Mouse (Mus musculus) urinary bladder, postnatal 4 days (tissue): Measurements from ENCODE around the gene Rnf126.
"Not testable (repeated sequence)": the region's sequence is repeated elsewhere in the genome, so short reads cannot be mapped to it uniquely, and the experiment has no call there.

Experiments
- DNase-seq, 2 experiments: peaks; one replicate each; pipeline ENCODE4 v3.0.0; 2021 to 2022; ENCODE audit warnings: low spot score in 2 of 2

Gene Rnf126

GRCm38 (mm10) chr10:79766001-79766507 is 698 bp downstream of the Rnf126 start:
- no peak for DNase-seq

DNA sequence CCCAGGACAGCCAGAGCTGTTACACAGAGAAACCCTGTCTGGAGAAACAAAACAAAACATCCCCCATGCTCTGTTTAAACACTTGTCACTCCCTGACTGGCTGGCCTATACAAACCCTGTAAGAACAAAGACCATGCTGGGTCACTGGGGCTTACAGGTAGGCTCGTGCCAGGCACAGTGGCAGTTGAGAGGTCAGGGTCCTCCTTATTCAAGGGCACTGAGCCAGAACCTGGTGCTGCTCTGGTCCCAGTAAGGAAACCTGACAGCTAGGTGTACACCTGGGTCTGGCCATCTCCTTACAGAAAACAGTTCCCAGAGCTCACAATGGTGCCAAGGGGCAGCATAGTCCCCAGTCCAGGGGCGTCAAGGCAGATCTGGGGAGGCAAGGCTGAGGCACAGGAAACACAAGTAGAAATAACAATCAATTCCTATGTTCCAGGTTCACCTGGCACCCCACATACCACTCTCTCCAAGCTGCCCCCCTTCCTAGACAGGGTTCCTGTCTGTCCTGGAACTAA is 1.5 kb downstream of the Rnf126 start:
- no peak for DNase-seq

DNA sequence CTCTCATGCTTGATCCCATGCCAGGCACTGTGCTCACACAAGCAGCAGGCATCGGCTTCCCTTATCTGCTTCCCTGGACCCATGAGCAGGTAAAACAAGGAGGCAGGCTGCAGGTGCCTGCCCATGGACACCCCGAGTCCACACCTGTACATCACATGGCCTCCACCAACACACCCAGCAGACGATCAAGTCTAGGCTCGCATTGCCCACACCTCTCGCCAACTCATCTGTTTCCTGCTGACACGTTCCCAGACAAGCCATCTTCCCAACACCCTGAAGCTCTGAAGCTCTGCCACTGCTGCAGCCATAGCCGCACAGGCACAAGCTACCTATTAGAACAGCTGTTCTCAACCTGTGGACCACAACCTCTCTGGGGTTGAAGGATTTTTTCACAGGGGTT is 2.5 kb downstream of the Rnf126 start:
- no peak for DNase-seq

GRCm38 (mm10) chr10:79762875-79763274 is 3.9 kb downstream of the Rnf126 start:
- DNase-seq, result no peak

DNA sequence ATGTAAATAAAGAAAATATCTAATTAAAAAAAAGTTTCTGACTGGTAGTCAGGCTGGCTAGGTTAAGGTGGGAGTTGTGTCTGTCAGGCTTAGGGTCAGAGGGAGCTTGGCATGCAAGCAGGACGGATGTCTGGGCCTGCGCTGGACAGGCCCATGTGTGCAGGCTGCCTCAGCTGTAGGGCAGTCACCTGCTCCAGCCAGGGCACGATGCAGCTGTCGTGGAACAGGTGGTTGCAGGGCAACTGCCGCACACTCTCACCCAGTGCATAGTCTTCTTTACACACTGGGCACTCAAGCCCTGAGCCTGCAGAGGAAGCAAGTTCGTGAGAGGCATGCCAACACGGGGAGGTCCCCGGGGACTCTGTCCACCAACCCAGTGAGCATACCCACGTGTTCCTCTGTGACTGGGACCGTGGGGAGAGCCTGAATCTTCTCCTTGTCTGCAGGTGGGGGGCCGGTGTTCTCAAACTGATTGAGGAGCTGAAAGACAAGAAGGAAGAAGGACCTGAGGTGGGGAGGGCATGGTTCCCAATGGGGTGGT is 6.1 kb downstream of the Rnf126 start:
- no peak for DNase-seq

DNA sequence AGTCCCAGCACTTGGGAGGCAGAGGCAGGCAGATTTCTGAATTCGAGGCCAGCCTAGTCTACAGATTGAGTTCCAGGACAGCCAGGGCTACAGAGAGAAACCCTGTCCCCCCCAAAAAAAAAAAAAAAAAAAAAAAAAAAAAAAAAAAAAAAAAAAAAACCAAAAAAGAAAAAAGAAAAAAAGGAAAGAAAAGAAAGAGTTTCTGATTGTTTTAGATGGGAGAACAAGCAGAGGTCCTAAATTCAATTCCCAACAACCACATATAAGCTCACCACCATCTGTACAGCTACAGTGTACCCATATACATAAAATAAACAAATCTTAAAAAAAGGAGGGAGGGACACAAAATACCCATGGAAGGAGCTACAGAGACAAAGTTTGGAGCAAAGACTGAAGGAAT is 7.1 kb downstream of the Rnf126 start:
- DNase-seq, result not testable (repeated sequence)

GRCm38 (mm10) chr10:79756660-79757059 is 10.1 kb downstream of the Rnf126 start:
- DNase-seq, result no peak

- DNase-seq, result no peak
Measured at GRCm38 (mm10) chr10:79755854-79756253, 10.9 kb downstream of the Rnf126 start.

DNA sequence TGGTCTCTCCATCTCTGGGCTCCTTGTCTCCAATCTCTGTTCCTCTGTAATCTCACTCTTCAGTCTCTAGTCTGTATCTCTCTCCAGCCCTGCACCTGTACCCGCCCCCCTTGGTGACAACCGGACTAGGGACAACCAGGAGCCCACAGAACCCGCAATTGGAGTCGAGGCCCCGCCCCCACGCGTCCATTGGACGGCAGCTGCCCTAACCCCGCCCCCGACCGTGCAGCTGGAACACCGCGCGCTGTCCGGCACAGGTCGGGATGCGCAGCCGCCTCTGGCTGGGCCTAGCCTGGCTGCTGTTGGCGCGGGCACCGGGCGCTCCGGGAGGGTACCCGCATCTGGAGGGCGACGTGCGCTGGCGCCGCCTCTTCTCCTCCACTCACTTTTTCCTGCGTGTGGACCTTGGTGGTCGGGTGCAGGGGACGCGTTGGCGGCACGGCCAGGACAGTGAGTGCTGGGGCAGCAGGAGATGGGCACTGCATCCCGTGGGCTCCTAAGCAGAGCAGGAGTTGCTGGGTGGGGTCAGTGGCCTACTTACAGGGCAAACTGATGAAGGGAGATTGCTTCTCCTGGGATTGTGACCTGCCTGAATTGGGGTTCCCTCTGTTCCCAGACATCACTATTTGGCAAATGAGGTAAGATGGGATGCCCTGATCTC is 11.8 kb downstream of the Rnf126 start, which contains the start of gene Fgf22:
TSS of gene Fgf22 (plus strand) at position 221 of the 661 bp plus-strand sequence.
- peak in 1 of 2 experiments; percentile 61 for DNase-seq

- no peak for DNase-seq
Measured at GRCm38 (mm10) chr10:79748496-79748895, 18.3 kb downstream of the Rnf126 start.

- DNase-seq, result no peak
Measured at GRCm38 (mm10) chr10:79746774-79747151, 20.0 kb downstream of the Rnf126 start.

- peak; percentile 94 for DNase-seq
Measured at GRCm38 (mm10) chr10:79745898-79746773, 20.6 kb downstream of the Rnf126 start, which contains the start of gene Polrmt. TSS of gene Polrmt (minus strand) at chr10:79746581.

DNA sequence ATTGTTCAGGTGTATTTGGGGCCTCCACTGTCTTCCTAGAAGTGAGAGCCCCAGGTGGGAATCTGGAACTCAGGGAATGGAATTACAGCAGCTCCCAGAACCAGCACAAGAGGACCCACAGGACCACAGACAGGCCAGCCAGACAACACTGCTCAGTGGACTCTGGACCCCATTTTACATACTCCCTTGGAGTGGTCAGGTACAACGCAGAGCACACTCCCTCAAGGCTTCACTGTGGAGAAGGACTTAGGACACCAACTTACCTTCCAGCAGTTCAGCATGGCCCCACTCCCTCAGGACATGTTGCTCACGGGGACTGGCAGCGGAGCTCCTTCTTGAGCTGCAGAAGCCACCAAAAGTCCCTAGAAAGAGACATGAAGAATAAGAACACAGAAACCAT is 21.3 kb downstream of the Rnf126 start:
- no peak for DNase-seq

GRCm38 (mm10) chr10:79743650-79744365 is 22.9 kb downstream of the Rnf126 start:
- no peak for DNase-seq

DNA sequence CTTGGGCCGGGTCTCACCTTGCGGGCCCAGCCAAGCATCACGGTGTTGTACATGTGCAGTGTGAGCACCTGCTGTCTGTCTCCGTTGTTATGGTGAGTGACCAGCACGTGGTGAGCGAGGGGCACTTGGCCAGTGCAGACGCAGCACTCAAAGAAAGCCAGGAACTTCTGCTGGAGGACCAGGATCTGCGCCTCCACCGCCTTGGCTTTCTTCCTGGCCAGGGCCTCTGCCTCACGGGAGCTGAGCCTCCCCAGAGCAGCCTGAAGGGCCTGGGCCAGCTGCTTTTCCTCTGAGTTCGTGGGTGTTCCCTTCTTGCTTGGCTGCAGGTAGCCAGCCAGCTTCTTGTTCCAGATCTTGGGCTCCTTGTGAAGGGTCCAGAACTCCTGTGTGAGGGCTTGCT is 23.6 kb downstream of the Rnf126 start:
- no peak for DNase-seq

DNA sequence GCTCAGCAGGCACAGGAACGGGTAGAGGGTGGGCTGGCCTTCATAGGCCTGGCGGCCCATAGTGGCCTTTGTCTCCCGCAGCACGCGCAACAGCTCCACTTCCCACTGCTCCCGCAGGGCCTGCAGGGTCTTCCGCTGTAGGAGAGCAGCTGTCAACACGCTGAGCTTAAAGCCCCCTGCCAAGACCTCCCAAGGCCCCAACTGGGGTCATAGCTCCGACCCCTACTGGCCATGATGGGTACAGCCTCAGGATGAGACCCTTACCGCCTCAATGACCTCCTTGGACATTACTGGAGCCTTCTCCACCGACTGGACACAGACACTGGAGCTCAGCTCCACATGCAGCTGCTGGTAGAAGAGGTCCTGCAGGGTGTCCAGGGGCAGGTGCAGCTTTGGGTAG is 25.9 kb downstream of the Rnf126 start:
- DNase-seq, result no peak

DNA sequence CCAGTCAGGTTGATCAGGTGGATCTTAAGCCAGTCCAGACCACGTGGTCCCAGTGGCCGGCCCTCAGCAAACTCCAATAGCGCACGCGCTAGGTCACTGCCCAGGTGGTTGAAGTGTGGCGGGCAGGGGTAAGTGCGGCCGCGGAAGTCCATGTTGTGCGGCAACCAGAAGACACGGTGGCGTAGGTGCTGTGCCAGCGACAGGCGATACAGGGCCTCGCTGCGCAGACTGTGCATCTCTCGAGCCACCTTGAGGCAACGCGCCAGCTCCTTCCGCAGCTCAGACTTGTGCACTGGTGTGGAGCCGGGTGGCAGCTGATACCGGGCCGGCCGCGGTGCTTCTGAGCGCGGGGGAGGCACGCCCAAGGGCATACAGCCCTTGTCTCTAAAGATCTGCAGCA is 27.5 kb downstream of the Rnf126 start:
- no peak for DNase-seq

- no peak for DNase-seq
Measured at GRCm38 (mm10) chr10:79738259-79738658, 28.5 kb downstream of the Rnf126 start.

GRCm38 (mm10) chr10:79736706-79737105 is 30.0 kb downstream of the Rnf126 start:
- no peak for DNase-seq

DNA sequence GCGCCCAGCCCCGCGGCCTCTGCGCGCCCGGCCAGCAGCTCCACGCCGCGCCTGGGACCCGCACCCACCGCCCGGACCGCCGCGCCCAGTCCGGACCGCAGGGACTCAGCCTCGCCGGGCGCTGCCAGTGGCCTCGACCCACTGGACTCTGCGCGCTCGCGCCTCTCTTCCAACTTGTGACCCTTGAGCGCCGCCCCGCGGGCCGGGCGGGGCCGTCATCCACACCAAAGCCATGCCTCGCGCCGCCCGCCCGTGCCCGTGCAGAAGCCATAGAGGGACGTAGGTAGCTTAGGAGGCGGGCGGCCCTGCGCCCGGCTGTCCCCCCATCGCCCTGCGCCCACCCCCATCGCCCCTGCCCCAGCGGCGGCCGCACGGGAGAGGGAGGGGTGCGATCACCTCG is 31.4 kb downstream of the Rnf126 start:
- DNase-seq, result no peak

GRCm38 (mm10) chr10:79733847-79734246 is 32.9 kb downstream of the Rnf126 start:
- no peak for DNase-seq

DNA sequence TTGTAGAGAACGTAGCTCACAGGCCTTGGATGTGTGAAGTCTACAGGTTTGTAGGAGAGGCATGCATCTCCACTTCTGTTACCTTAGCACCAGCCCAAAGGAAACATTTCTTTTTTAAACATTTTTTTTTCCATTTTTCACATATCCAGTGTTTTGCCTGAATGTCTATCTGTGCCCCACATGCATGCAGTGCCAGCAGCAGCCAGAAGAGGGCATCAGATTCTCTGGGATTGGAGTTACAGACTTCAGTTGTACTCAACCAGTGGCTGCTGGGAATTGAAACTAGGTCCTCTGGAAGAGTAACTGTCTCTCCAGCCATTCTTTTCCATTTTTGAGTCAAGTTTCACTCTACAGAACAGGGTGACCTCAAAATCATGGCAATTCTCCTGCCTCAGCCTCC is 34.3 kb downstream of the Rnf126 start:
- DNase-seq, result no peak
